Mouse (Mus musculus) lung, postnatal 0 days (tissue): ENCODE results near the gene Slc25a29.

Experiments
- CTCF ChIP-seq: IDR thresholded peaks from 2 replicates; pipeline ENCODE4 v1.5.1; 2016; ENCODE audit warnings: antibody characterized with exemption, mild to moderate bottlenecking
- EP300 ChIP-seq: IDR thresholded peaks from 2 replicates; pipeline ENCODE4 v1.6.1; 2016; ENCODE audit warnings: antibody characterized with exemption, mild to moderate bottlenecking, control low read depth

- TF ChIP-seq CTCF, result no peak
- no peak for TF ChIP-seq EP300
Measured at GRCm38 (mm10) chr12:108801613-108802012, 34.1 kb downstream of the Slc25a29 start.
